Mouse (Mus musculus) midbrain, embryonic 13.5 days (tissue): ENCODE data around the gene Actn3. TPM values are rescaled to one million over a fixed set of nuclear protein-coding genes. Genes with fewer than 3 reads are reported as not detected.

Experiments used
- ATAC-seq: fragments of 200-750 bp; cut with Nextera tagmentation; 2 replicates; pipeline ENCODE4 v1.8.0; 2017; ENCODE audit warnings: mild to moderate bottlenecking, moderate TSS enrichment, moderate library complexity
- H3K27ac ChIP-seq: fragments of 300-500 bp; sonication (generic); 2 replicates; pipeline ENCODE4 v1.5.1; 2015; ENCODE audit warnings: inconsistent platforms, mild to moderate bottlenecking, moderate library complexity
- H3K27me3 ChIP-seq: fragments of 300-500 bp; sonication (generic); 2 replicates; pipeline ENCODE4 v1.6.1; 2015; ENCODE audit warnings: mild to moderate bottlenecking, inconsistent platforms
- H3K36me3 ChIP-seq: fragments of 300-500 bp; sonication (generic); 2 replicates; pipeline ENCODE4 v1.6.1; 2015; ENCODE audit warnings: mild to moderate bottlenecking, inconsistent platforms
- H3K4me1 ChIP-seq: fragments of 300-500 bp; sonication (generic); replicated peaks from 2 replicates; pipeline ENCODE4 v1.6.1; 2015; ENCODE audit warnings: inconsistent platforms
- H3K4me2 ChIP-seq: fragments of 300-500 bp; sonication (generic); replicated peaks from 2 replicates; pipeline ENCODE4 v1.6.1; 2015; ENCODE audit warnings: moderate library complexity, mild to moderate bottlenecking, inconsistent platforms
- H3K4me3 ChIP-seq: fragments of 300-500 bp; sonication (generic); replicated peaks from 2 replicates; pipeline ENCODE4 v1.5.1; 2015; ENCODE audit warnings: mild to moderate bottlenecking, inconsistent platforms
- H3K9ac ChIP-seq: fragments of 300-500 bp; sonication (generic); replicated peaks from 2 replicates; pipeline ENCODE4 v1.6.1; 2015; ENCODE audit warnings: mild to moderate bottlenecking, inconsistent platforms
- H3K9me3 ChIP-seq: fragments of 300-500 bp; sonication (generic); 2 replicates; pipeline ENCODE4 v1.6.1; 2016; ENCODE audit warnings: mild to moderate bottlenecking, inconsistent platforms
- WGBS: fragments of 180-500 bp; shearing (Covaris S2); methylation state at CpG from one replicate; pipeline ENCODE4 v1.1.7; 2015; 5-methylcytosine and 5-hydroxymethylcytosine counted together
- polyA plus RNA-seq: library from polyadenylated mRNA; unstranded; fragments of >200 nt; fragmentation: Nextera tagmentation; extraction: Ambion mirVana; gene quantifications from 2 replicates; pipeline ENCODE4 v1.2.1, GENCODE M21; 2015

Actn3 gene
- polyA plus RNA-seq, 1 experiment from 2014 or later: 1.4 TPM

DNA sequence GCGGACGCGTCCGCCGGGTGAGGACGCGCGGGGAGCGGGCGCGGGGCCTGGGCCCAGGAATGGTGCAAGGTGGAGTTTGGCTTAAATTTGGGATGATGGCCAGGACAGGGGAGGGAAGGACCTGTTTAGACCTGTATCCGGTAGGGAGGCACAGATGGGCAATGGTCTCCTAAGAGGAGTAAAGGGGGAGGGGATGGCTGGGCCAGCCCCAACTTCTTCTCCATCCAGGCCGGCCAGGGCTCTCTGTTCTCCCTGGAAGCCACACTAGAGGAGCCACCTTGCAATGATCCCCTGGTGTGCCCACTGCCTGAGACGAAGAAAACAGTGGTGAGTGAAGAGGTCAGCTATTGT, 22.3 kb downstream of the Actn3 start:
- Histone ChIP-seq H3K36me3 (peaks cover 18% of the 10 kb centered on the region), H3K9me3 (no peaks in the 10 kb centered on the region), H3K27me3 (peaks cover 12% of the 10 kb centered on the region; the same call in 1 of the 2 replicates), H3K4me3 (peak overlapping the region; percentile 69), H3K27ac (peak overlapping the region; percentile 45; the same call in 1 of the 2 replicates), H3K4me1 (peaks cover 17% of the 10 kb centered on the region), H3K9ac (peak overlapping the region; percentile 81), H3K4me2 (peak overlapping the region; percentile 97)
- no peak; the same call in none of the 2 replicates for ATAC-seq
- WGBS: 1% methylated on average over 14 of the region's 14 CpGs

DNA sequence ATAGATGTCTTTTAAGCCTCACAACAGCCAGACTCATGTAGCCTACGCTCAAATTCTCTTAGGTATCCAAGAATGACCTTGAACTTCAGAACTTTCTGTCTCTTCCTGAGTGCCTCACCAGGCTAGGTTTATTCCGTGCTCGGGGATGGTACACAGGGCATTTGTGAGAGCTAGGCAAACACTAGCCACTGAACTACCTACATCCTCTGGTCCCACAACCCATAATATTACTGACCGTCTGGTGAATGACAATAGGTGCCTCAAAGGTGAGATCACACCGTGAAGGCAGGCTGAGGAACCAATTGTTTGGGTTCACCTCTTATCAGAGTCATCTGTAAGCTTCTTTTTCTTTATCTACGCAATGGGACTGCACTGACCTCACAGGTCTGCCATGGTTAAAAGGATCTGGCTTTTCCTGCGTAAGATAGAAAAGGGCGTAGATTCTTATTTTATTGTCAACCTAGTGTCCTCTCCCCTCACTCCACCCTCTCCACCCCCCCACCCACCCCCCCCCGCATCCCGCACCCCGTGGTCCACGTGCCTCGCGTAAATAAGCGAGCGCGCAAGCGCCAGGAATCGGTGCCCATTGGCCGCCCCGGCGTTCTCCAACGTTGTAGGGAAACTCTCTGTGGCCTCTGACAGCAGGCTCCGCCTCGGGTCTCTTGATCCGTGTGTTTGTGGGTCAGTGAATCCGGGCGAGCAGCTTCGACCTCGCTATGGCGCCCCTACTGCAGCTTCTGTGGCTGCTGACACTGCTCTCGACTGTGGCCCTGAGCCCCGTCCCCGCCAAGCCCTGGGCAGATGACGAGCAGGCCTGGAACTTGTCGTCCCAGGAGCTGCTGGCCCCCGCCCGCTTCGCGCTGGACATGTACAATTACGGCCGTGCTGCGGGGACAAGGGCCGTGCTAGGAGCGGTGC, 22.9 kb downstream of the Actn3 start, which contains the start of gene Ctsf:
Ctsf (plus strand) TSS at position 579 of the 918 bp plus-strand sequence.
- H3K4me3 ChIP-seq: peak within 1 kb of the TSS; percentile 69
- H3K27ac ChIP-seq: peak within 1 kb of the TSS; percentile 45; the same call in 1 of the 2 replicates
- peaks cover 12% of the 10 kb centered on the region; the same call in 1 of the 2 replicates for H3K27me3 ChIP-seq
- H3K9me3 ChIP-seq: no peaks in the 10 kb centered on the region
- peak within 1 kb of the TSS; percentile 97 for H3K4me2 ChIP-seq
- peak within 1 kb of the TSS; percentile 81 for H3K9ac ChIP-seq
- H3K36me3 ChIP-seq: peaks cover 12% of the 10 kb centered on the region
- ATAC-seq: peak; percentile 94
- peaks cover 17% of the 10 kb centered on the region for H3K4me1 ChIP-seq
- WGBS: 4% methylated on average over 45 of the region's 45 CpGs

DNA sequence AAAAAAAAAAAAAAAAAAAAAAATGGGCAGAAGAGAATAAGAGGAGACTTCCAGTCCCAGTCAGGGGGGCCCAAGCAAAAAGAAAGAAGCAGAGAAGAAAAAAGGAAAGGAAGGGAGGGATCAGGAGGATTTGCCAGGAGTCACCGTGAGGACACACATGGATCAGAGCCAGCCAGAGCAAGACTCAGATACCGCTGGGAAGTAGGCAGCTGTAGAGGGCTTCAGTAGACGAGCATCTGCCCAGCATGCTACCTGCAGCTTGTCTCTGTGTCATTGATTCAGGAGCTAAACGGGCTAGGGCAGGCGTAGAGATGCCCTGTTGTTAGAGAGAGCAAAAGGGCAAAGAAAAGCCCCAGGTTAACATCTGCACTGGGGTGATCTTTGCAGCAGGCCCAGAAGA, 27.4 kb downstream of the Actn3 start:
- H3K36me3 ChIP-seq: no peaks in the 10 kb centered on the region
- H3K27me3 ChIP-seq: peaks cover 4% of the 10 kb centered on the region; the same call in 1 of the 2 replicates
- H3K4me1 ChIP-seq: peaks cover 5% of the 10 kb centered on the region
- no peak overlapping the region for H3K4me2 ChIP-seq
- no peaks in the 10 kb centered on the region for H3K9me3 ChIP-seq
- no peak overlapping the region for H3K27ac ChIP-seq
- ATAC-seq: no peak
- no peak overlapping the region for H3K9ac ChIP-seq
- H3K4me3 ChIP-seq: no peak overlapping the region
- 35% methylated on average over 5 of the region's 5 CpGs for WGBS

DNA sequence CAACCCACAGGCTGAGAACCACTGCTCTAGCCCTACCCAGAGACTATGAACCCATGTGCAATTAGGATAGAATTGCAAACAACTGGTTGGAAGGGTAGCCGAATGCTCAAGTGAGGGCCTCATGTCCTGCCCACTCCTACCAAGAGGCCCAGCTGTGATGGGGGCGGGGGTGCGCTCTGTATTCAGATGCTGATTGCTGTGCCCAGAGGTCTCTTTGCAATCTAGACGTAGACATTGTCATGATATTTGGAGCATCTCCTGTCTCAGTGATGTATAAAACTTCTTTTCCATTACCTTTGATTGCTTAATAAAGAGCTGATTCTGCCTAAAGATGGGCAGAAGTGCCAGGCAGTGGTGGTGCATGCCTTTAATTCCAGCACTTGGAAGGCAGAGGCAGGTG, 27.9 kb downstream of the Actn3 start:
- H3K27me3 ChIP-seq: peaks cover 4% of the 10 kb centered on the region; the same call in 1 of the 2 replicates
- ATAC-seq: no peak
- H3K4me2 ChIP-seq: no peak overlapping the region
- H3K9me3 ChIP-seq: no peaks in the 10 kb centered on the region
- no peak overlapping the region for H3K4me3 ChIP-seq
- no peak overlapping the region for H3K9ac ChIP-seq
- H3K36me3 ChIP-seq: no peaks in the 10 kb centered on the region
- peaks cover 5% of the 10 kb centered on the region for H3K4me1 ChIP-seq
- 57% methylated on average over 4 of the region's 4 CpGs for WGBS
- no peak overlapping the region for H3K27ac ChIP-seq

DNA sequence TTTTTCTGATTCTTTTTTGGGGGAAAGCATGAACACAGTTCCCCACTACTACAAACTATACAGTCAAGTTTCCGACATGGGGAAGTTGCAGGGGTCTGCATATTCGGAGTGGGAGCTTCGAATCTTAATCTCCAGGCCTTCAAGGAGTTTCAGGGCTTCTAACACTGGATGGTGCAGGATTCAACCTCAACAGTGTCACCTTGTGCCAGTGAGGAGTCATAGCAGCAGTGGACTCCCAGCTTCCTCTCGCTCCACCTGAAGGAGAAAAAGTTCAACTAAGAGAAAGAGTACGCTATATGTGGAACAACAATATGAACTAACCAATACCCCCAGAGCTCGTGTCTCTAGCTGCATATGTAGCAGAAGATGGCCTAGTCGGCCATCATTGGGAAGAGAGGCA, 30.2 kb downstream of the Actn3 start:
- Histone ChIP-seq H3K9me3 (no peaks in the 10 kb centered on the region), H3K4me3 (no peak overlapping the region), H3K9ac (no peak overlapping the region), H3K27me3 (0 out of 2 replicates have a peak, but pooled peaks cover under 1% of the 10 kb centered on the region), H3K4me1 (no peaks in the 10 kb centered on the region), H3K4me2 (no peak overlapping the region), H3K36me3 (no peaks in the 10 kb centered on the region), H3K27ac (no peak overlapping the region)
- no peak for ATAC-seq
- 35% methylated on average over 7 of the region's 7 CpGs for WGBS

DNA sequence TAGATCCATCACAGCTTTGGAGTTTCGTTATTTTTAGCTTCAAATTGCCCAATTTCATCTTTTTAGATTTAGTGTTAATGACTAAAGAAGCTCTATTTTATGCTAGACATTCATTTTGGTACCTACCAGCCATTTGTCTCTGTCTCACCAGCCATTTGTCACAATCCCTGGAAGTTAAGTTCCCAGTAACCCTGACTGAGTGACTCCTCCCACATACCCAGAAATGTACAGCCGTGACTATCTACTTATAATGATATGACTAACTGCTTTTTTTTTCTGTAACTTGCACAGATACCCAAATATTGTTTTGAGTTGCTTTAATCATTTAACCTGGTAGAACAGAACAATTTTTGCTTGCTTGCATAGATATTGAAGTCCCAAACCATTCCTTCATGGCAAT, 31.9 kb downstream of the Actn3 start:
- Histone ChIP-seq H3K4me3 (no peak overlapping the region), H3K4me1 (no peaks in the 10 kb centered on the region), H3K9me3 (no peaks in the 10 kb centered on the region), H3K36me3 (no peaks in the 10 kb centered on the region), H3K4me2 (no peak overlapping the region), H3K27ac (no peak overlapping the region), H3K27me3 (peaks cover 17% of the 10 kb centered on the region), H3K9ac (no peak overlapping the region)
- no peak for ATAC-seq
- 74% methylated on average over 2 of the region's 2 CpGs for WGBS

DNA sequence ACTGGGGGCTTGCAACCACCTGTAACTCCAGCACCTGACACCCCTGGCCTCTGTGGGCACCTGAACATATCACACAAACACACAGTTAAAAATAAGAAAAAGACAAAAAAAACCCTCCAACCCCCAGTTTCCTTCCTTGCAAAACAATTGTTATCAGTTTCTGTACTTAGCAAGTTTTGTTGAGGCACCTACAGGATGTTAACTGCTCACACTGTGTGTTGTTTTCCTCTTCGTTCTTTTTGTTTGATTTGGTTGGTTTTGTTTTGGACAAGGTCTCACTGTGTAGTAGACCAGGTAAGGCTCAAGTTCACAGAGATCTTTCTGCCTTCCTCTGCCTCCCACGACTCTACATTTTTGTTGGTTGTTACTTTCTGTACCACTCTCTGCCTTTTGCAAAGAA, 35.1 kb downstream of the Actn3 start:
- Histone ChIP-seq H3K27me3 (peaks cover 31% of the 10 kb centered on the region), H3K36me3 (no peaks in the 10 kb centered on the region), H3K9ac (no peak overlapping the region), H3K27ac (no peak overlapping the region), H3K9me3 (no peaks in the 10 kb centered on the region), H3K4me2 (no peak overlapping the region), H3K4me3 (no peak overlapping the region), H3K4me1 (peaks cover 19% of the 10 kb centered on the region)
- WGBS: 74% methylated on average over 2 of the region's 2 CpGs
- no peak for ATAC-seq

DNA sequence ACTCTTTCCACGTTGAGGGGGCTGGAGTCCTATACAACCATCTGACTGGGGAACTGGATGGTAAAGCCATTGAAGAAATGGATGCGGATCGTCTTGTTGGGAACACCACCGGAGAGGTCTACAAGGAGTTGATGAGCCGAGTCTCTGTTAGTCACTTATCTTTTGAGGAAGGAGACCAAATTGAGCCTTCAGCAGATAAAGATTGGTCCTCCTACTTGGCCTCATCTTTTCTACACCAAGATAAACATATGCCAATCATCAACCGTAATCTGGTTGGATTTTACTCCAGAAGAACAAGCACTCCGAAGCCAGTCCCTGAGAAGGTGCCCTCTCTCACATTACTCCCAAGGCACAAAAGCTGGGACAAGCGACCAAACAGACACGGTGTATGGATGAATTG, 36.9 kb downstream of the Actn3 start:
- H3K9me3 ChIP-seq: no peaks in the 10 kb centered on the region
- 84% methylated on average over 9 of the region's 9 CpGs for WGBS
- peaks cover 19% of the 10 kb centered on the region for H3K4me1 ChIP-seq
- no peak overlapping the region for H3K9ac ChIP-seq
- ATAC-seq: no peak
- no peak overlapping the region for H3K4me3 ChIP-seq
- no peak overlapping the region for H3K27ac ChIP-seq
- H3K4me2 ChIP-seq: no peak overlapping the region
- H3K27me3 ChIP-seq: peaks cover 31% of the 10 kb centered on the region
- no peaks in the 10 kb centered on the region for H3K36me3 ChIP-seq

DNA sequence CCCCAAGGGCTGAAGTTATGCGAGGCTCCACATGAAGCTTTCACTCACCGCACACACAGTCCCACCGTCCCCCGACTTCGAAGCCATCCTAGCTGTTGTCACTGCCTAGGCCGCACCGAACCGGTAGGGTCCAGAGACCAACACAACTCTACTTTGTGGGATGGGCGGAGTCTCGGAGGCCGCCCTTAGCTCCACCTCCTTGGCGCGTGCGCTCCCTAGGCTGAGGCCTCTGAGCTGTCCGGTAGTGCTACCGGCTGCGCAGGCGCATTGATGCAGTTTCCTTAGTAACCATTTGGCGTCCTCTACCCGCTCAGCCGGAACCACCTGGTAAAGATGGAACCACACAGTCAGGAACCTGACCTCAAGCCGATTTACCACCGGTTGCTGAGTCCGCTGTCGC, 38.6 kb downstream of the Actn3 start, which contains the start of the genes Ccs and Ccdc87:
Ccs (minus strand) TSS at position 184 of the 400 bp plus-strand sequence.
Ccdc87 (plus strand) TSS at position 218 of the 400 bp plus-strand sequence.
- ATAC-seq: peak; percentile 98
- under 1% methylated on average over 25 of the region's 25 CpGs for WGBS
- Histone ChIP-seq H3K4me2 (peak within 1 kb of the TSS; percentile 97), H3K9me3 (no peaks in the 10 kb centered on the region), H3K27ac (no peak within 1 kb of the TSS), H3K27me3 (peaks cover 31% of the 10 kb centered on the region), H3K9ac (peak within 1 kb of the TSS; percentile 80), H3K4me3 (peak within 1 kb of the TSS; percentile 61), H3K36me3 (no peaks in the 10 kb centered on the region), H3K4me1 (peaks cover 19% of the 10 kb centered on the region)

DNA sequence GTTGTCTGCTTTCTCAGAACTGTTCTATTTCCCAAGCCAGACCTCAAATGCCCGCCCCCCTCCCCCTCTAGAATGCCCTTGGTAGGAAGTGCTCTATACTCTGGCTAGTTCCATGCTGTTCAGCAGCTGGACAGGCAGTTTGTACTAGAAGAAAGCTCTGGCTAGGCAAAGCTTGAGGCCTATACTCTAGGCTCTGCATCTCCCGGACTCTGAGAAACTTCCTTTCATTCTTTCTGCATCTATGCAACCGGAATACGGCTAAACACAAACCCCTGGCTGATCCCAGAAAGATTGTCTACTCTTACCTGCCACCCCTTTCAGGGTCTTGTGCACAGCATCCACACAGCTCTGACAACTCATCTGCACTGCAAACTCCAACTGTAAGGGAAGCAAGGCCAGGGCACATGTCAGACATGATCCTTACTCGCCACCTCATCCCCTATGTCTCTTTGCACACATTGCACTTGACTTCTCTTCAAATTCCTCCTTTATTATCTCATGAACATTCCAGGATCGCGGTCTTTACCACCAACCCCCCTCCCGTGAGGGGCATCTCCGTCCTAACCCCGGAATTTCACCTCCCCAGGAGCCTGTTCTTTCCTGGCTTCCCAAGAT, 39.1 kb downstream of the Actn3 start:
- H3K4me3 ChIP-seq: peak overlapping the region; percentile 61
- H3K9ac ChIP-seq: peak overlapping the region; percentile 80
- peak overlapping the region; percentile 97 for H3K4me2 ChIP-seq
- H3K27me3 ChIP-seq: peaks cover 31% of the 10 kb centered on the region
- H3K4me1 ChIP-seq: peaks cover 19% of the 10 kb centered on the region
- ATAC-seq: no peak
- no peaks in the 10 kb centered on the region for H3K36me3 ChIP-seq
- WGBS: 36% methylated on average over 10 of the region's 10 CpGs
- H3K27ac ChIP-seq: no peak overlapping the region
- H3K9me3 ChIP-seq: no peaks in the 10 kb centered on the region

DNA sequence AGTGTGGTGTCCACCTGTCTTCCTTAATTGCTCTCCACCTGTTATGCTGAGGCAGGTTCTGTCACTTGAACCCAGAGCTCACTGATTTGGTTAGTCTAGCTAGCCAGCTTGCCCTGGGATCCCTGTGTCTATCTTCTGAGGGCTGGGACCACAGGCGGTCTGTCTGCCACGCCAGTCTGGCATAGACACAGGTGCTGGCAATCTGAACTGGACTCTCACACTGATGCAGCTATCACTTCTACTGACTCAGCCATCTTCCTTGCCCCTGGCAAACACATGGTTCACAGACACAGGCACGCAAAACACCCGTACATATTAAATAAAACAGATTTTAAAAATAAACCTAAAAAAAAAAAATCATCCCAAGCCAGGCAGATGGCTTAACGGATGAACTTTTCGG, 40.7 kb downstream of the Actn3 start:
- Histone ChIP-seq H3K27me3 (peaks cover 26% of the 10 kb centered on the region), H3K4me3 (no peak overlapping the region), H3K4me1 (peaks cover 26% of the 10 kb centered on the region), H3K36me3 (0 out of 2 replicates have a peak, but pooled peaks cover 4% of the 10 kb centered on the region), H3K9ac (no peak overlapping the region), H3K27ac (no peak overlapping the region), H3K4me2 (no peak overlapping the region), H3K9me3 (no peaks in the 10 kb centered on the region)
- 92% methylated on average over 6 of the region's 6 CpGs for WGBS
- no peak for ATAC-seq

DNA sequence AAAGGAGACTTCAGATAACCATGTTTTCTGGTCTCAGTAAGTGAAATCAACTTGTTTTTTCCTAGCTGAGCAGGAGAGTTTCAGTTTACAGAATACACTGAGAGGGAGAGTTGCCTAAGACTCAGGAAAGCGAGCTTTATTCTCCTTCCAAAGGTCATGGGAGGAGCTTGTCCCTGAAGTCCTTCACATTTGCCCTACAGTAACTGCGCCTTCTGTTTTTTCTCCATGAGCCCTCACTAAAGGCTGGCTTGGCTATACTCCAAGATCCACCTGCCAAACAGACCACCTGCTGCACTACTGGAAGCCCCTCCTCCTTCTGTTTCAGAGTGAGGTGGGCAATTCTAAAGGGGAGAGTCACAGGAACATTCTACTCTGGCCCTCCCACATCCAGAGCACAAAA, 41.6 kb downstream of the Actn3 start:
- Histone ChIP-seq H3K36me3 (0 out of 2 replicates have a peak, but pooled peaks cover 5% of the 10 kb centered on the region), H3K27ac (no peak overlapping the region), H3K9me3 (no peaks in the 10 kb centered on the region), H3K4me1 (peaks cover 26% of the 10 kb centered on the region), H3K4me3 (no peak overlapping the region), H3K27me3 (peaks cover 16% of the 10 kb centered on the region), H3K9ac (no peak overlapping the region), H3K4me2 (no peak overlapping the region)
- 83% methylated on average over 2 of the region's 2 CpGs for WGBS
- no peak for ATAC-seq
